ENCODE assay signal across 8 mouse cellular contexts in the genomic region with DNA sequence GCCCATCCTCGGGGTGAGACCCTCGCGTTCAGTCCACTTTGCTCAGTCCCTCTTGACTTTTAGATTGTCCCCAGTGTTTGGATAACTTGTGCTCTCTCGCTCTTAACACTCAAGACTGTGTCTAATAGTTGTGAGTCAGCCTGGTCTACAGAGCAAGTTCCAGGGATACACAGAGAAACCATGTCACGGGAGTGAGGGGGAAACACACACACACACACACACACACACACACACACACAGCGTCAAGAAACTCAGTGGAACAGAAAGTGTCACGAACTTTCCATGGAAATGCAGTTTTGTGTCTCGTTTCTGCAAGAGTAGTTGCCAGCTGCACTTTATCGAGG. TPM values are rescaled to one million over a fixed set of nuclear protein-coding genes. Genes with fewer than 3 reads are reported as not detected.
A peak's percentile ranks its signal among the peaks of the same experiment; 100 is the strongest.
DNase-seq lines count a peak whose midpoint lies in the region; ATAC-seq and TF ChIP-seq lines count a peak whose summit lies in the region.
"Not testable (repeated sequence)": the region's sequence is repeated elsewhere in the genome, so short reads cannot be mapped to it uniquely, and the experiment has no call there.

No protein-coding gene starts in this region.

- H3K4me1 ChIP-seq in ES-E14 (ENCODE audit: control insufficient read depth in 2 of 2, insufficient read depth in 2 of 2, low read length in 2 of 2, poor library complexity in 1 of 2); embryonic fibroblast, embryonic 13.5 days (ENCODE audit: control insufficient read depth, insufficient read depth, low read length); heart, embryonic 10.5 days; hindbrain, postnatal 0 days (ENCODE audit: insufficient read depth, low read length); limb, embryonic 11.5 days (ENCODE audit: control insufficient read depth, insufficient read depth, low read length); lung, embryonic 16.5 days (replicated peaks; ENCODE audit: control insufficient read depth, insufficient read depth, low read length); neural tube, embryonic 11.5 days (ENCODE audit: control insufficient read depth, insufficient read depth, low read length); thymus, adult 2 months (replicated peaks; ENCODE audit: control insufficient read depth, insufficient read depth, low read length): not testable (repeated sequence)

- not testable (repeated sequence) for H3K27ac ChIP-seq in ES-E14 (ENCODE audit: insufficient read depth, low read depth, low read length, poor library complexity, severe bottlenecking); embryonic fibroblast, embryonic 13.5 days (ENCODE audit: insufficient read depth, low read length); hindbrain, postnatal 0 days; limb, embryonic 11.5 days (replicated peaks; ENCODE audit: low read depth, low read length); lung, embryonic 16.5 days (ENCODE audit: low read length); neural tube, embryonic 11.5 days (ENCODE audit: low read depth, low read length); thymus, adult 2 months (ENCODE audit: control insufficient read depth, insufficient read depth, low read length)
- H3K27ac ChIP-seq in heart, embryonic 10.5 days, result peak overlapping the region; percentile 93; the same call in 1 of the 2 replicates

- not testable (repeated sequence) for TF ChIP-seq CTCF in embryonic fibroblast, embryonic 13.5 days (IDR thresholded peaks at IDR 0.05; ENCODE audit: borderline replicate concordance, insufficient read depth, low read length); hindbrain, postnatal 0 days (IDR thresholded peaks at IDR 0.05; ENCODE audit: low read depth); thymus, adult 2 months (IDR thresholded peaks at IDR 0.05; ENCODE audit: borderline replicate concordance, control insufficient read depth, extremely low read depth, insufficient read depth, low read length, poor library complexity)

- H3K9me3 ChIP-seq in ES-E14 (ENCODE audit: control insufficient read depth, insufficient read depth, low read depth, low read length); heart, embryonic 10.5 days; hindbrain, postnatal 0 days (ENCODE audit: low read length); limb, embryonic 11.5 days (ENCODE audit: control insufficient read depth, low read length); lung, embryonic 16.5 days (ENCODE audit: control insufficient read depth, low read length); neural tube, embryonic 11.5 days (ENCODE audit: control insufficient read depth, low read length): not testable (repeated sequence)

- H3K27me3 ChIP-seq in heart, embryonic 10.5 days (ENCODE audit: insufficient read depth, poor library complexity, severe bottlenecking); hindbrain, postnatal 0 days (ENCODE audit: insufficient read depth, low read length); limb, embryonic 11.5 days (ENCODE audit: control insufficient read depth, insufficient read depth, low read length); lung, embryonic 16.5 days (ENCODE audit: control insufficient read depth, insufficient read depth, low read depth, low read length); neural tube, embryonic 11.5 days (ENCODE audit: control insufficient read depth, insufficient read depth, low read length); thymus, adult 2 months (ENCODE audit: control insufficient read depth, insufficient read depth, low read length): not testable (repeated sequence)

- 23% methylated on average over 9 of the region's 9 CpGs for WGBS in heart, embryonic 10.5 days
- 22% methylated on average over 9 of the region's 9 CpGs for WGBS in hindbrain, postnatal 0 days
- WGBS in limb, embryonic 11.5 days, result 32% methylated on average over 9 of the region's 9 CpGs
- 16% methylated on average over 9 of the region's 9 CpGs for WGBS in lung, embryonic 16.5 days
- 27% methylated on average over 9 of the region's 9 CpGs for WGBS in neural tube, embryonic 11.5 days
- 13% methylated on average over 9 of the region's 9 CpGs for WGBS in thymus, adult 2 months

- H3K4me2 ChIP-seq in hindbrain, postnatal 0 days (ENCODE audit: low read depth, low read length), result peak overlapping the region; percentile 66
- H3K4me2 ChIP-seq in limb, embryonic 11.5 days (ENCODE audit: low read depth, severe bottlenecking), result peak overlapping the region; percentile 59
- peak overlapping the region; percentile 58 for H3K4me2 ChIP-seq in lung, embryonic 16.5 days (ENCODE audit: low read depth, low read length)
- H3K4me2 ChIP-seq in neural tube, embryonic 11.5 days (ENCODE audit: low read depth), result peak overlapping the region; percentile 63

- H3K9ac ChIP-seq in ES-E14 (ENCODE audit: insufficient read depth, low read depth, low read length, poor library complexity, severe bottlenecking), result peak overlapping the region; percentile 77
- H3K9ac ChIP-seq in hindbrain, postnatal 0 days (replicated peaks; ENCODE audit: low read length), result peak overlapping the region; percentile 56
- peak overlapping the region; percentile 86 for H3K9ac ChIP-seq in limb, embryonic 11.5 days (ENCODE audit: low read length)
- peak overlapping the region; percentile 89 for H3K9ac ChIP-seq in lung, embryonic 16.5 days (ENCODE audit: low read length)
- H3K9ac ChIP-seq in neural tube, embryonic 11.5 days (ENCODE audit: low read length), result peak overlapping the region; percentile 87

- DNase-seq in ES-E14 (ENCODE audit: low read depth, low spot score); heart, embryonic 10.5 days (ENCODE audit: low spot score); hindbrain, postnatal 0 days (ENCODE audit: low spot score); limb, embryonic 11.5 days (ENCODE audit: low spot score); thymus, adult 2 months: not testable (repeated sequence)
- DNase-seq in neural tube, embryonic 11.5 days (ENCODE audit: low spot score), result peak; percentile 9

- H3K4me3 ChIP-seq in ES-E14 (ENCODE audit: insufficient read depth in 1 of 2, low read depth in 1 of 2, low read length in 2 of 2, poor library complexity in 1 of 2, severe bottlenecking in 1 of 2), result peak overlapping the region; percentile 73 to 78
- peak overlapping the region; percentile 45 for H3K4me3 ChIP-seq in embryonic fibroblast, embryonic 13.5 days (ENCODE audit: insufficient read depth, low read length)
- peak overlapping the region; percentile 69 for H3K4me3 ChIP-seq in heart, embryonic 10.5 days
- H3K4me3 ChIP-seq in hindbrain, postnatal 0 days (ENCODE audit: low read length), result peak overlapping the region; percentile 42
- H3K4me3 ChIP-seq in limb, embryonic 11.5 days (ENCODE audit: low read depth, low read length), result peak overlapping the region; percentile 56
- peak overlapping the region; percentile 62 for H3K4me3 ChIP-seq in lung, embryonic 16.5 days (ENCODE audit: low read length)
- H3K4me3 ChIP-seq in neural tube, embryonic 11.5 days (ENCODE audit: low read depth, low read length), result peak overlapping the region; percentile 58
- peak overlapping the region; percentile 76 for H3K4me3 ChIP-seq in thymus, adult 2 months (ENCODE audit: control insufficient read depth, insufficient read depth, low read length)

- H3K36me3 ChIP-seq in ES-E14 (ENCODE audit: control insufficient read depth, insufficient read depth, low read length, poor library complexity, severe bottlenecking); hindbrain, postnatal 0 days (ENCODE audit: insufficient read depth, low read length); limb, embryonic 11.5 days (ENCODE audit: control insufficient read depth, insufficient read depth, low read length); lung, embryonic 16.5 days (ENCODE audit: control insufficient read depth, insufficient read depth, low read length); neural tube, embryonic 11.5 days (ENCODE audit: control insufficient read depth, insufficient read depth, low read length); thymus, adult 2 months (ENCODE audit: control insufficient read depth, insufficient read depth, low read length): not testable (repeated sequence)
- peaks cover 16% of the 10 kb centered on the region for H3K36me3 ChIP-seq in heart, embryonic 10.5 days

- in situ Hi-C loops in ES-E14 (cut with MboI; ENCODE audit: low sequenced_read_pairs in 2 of 2, unreplicated experiment in 2 of 2), result loop anchor here in 1 of 2 experiments (25.0 kb wide), 1 partner anchor 774 kb away; a partner anchor contains a TSS

- ATAC-seq in hindbrain, postnatal 0 days, result peak; percentile 4; the same call in 1 of the 2 replicates
- ATAC-seq in limb, embryonic 11.5 days (ENCODE audit: insufficient number of reproducible peaks, low FRiP score, low TSS enrichment, low read depth), result 0 out of 2 replicates have a peak, but pooled peaks have one; percentile 28
- not testable (repeated sequence) for ATAC-seq in lung, embryonic 16.5 days (ENCODE audit: low read depth); neural tube, embryonic 11.5 days (ENCODE audit: insufficient read depth, low FRiP score, low TSS enrichment)

- TF ChIP-seq POLR2A in embryonic fibroblast, embryonic 13.5 days (IDR thresholded peaks at IDR 0.05; ENCODE audit: low read depth, low read length); thymus, adult 2 months (IDR thresholded peaks at IDR 0.05; ENCODE audit: control insufficient read depth, extremely low read depth, insufficient read depth, low read length, poor library complexity): not testable (repeated sequence)

RNA-seq across cellular contexts. Expression of a gene that starts 19.3 kb away (rescaled TPM):
- total RNA-seq in ES-E14 (2012; rRNA removed), result 876 and 957 TPM in 2 replicates
- 1,488 and 1,495 TPM in 2 replicates for polyA plus RNA-seq in embryonic fibroblast, embryonic 13.5 days (2011; ENCODE audit: insufficient read length, low read depth, missing spikeins)
- polyA plus RNA-seq in heart, embryonic 10.5 days (2016; fragmentation: Nextera tagmentation; extraction: Ambion mirVana), result 624 and 799 TPM in 2 replicates
- 92.5 and 110 TPM in 2 replicates for total RNA-seq in hindbrain, postnatal 0 days (2014; rRNA removed)
- 228 and 235 TPM in 2 replicates for polyA plus RNA-seq in hindbrain, postnatal 0 days (2015; fragmentation: Nextera tagmentation; extraction: Ambion mirVana)
- polyA plus RNA-seq in limb, embryonic 11.5 days (2014; fragmentation: Nextera tagmentation; extraction: Ambion mirVana), result 553 and 597 TPM in 2 replicates
- 771 and 809 TPM in 2 replicates for polyA plus RNA-seq in lung, embryonic 16.5 days (2015; fragmentation: Nextera tagmentation; extraction: Ambion mirVana)
- 487 and 513 TPM in 2 replicates for polyA plus RNA-seq in neural tube, embryonic 11.5 days (2014; fragmentation: Nextera tagmentation; extraction: Ambion mirVana)
- 34.6 and 38.1 TPM in 2 replicates for polyA plus RNA-seq in thymus, adult 2 months (2012; rRNA removed)

RNA-seq across cellular contexts. Expression of a gene that starts 19.6 kb away (rescaled TPM):
- total RNA-seq in ES-E14 (2012; rRNA removed), result 1.1 and 1.6 TPM in 2 replicates
- 1.1 and 1.9 TPM in 2 replicates for polyA plus RNA-seq in embryonic fibroblast, embryonic 13.5 days (2011; ENCODE audit: insufficient read length, low read depth, missing spikeins)
- polyA plus RNA-seq in heart, embryonic 10.5 days (2016; fragmentation: Nextera tagmentation; extraction: Ambion mirVana), result 2.2 and 2.7 TPM in 2 replicates
- 2.0 and 2.2 TPM in 2 replicates for total RNA-seq in hindbrain, postnatal 0 days (2014; rRNA removed)
- polyA plus RNA-seq in hindbrain, postnatal 0 days (2015; fragmentation: Nextera tagmentation; extraction: Ambion mirVana), result 1.4 and 1.5 TPM in 2 replicates
- polyA plus RNA-seq in limb, embryonic 11.5 days (2014; fragmentation: Nextera tagmentation; extraction: Ambion mirVana), result 1.6 and 1.7 TPM in 2 replicates
- polyA plus RNA-seq in lung, embryonic 16.5 days (2015; fragmentation: Nextera tagmentation; extraction: Ambion mirVana), result 1.3 and 1.5 TPM in 2 replicates
- 2.3 and 3.1 TPM in 2 replicates for polyA plus RNA-seq in neural tube, embryonic 11.5 days (2014; fragmentation: Nextera tagmentation; extraction: Ambion mirVana)
- 0.93 and 1.0 TPM in 2 replicates for polyA plus RNA-seq in thymus, adult 2 months (2012; rRNA removed)
